Mouse (Mus musculus) CD8-positive naive resting alpha-beta T cell, adult 57 days (primary cell): ENCODE data around the gene Hspg2. TPM values are rescaled to one million over a fixed set of nuclear protein-coding genes. Genes with fewer than 3 reads are reported as not detected.

Experiments
- total RNA-seq: library from RNA; stranded (reverse); gene quantifications from one replicate; pipeline ENCODE4 v1.2.4, GENCODE M21; 2023

The Hspg2 gene
- 0.28 TPM for total RNA-seq

DNA sequence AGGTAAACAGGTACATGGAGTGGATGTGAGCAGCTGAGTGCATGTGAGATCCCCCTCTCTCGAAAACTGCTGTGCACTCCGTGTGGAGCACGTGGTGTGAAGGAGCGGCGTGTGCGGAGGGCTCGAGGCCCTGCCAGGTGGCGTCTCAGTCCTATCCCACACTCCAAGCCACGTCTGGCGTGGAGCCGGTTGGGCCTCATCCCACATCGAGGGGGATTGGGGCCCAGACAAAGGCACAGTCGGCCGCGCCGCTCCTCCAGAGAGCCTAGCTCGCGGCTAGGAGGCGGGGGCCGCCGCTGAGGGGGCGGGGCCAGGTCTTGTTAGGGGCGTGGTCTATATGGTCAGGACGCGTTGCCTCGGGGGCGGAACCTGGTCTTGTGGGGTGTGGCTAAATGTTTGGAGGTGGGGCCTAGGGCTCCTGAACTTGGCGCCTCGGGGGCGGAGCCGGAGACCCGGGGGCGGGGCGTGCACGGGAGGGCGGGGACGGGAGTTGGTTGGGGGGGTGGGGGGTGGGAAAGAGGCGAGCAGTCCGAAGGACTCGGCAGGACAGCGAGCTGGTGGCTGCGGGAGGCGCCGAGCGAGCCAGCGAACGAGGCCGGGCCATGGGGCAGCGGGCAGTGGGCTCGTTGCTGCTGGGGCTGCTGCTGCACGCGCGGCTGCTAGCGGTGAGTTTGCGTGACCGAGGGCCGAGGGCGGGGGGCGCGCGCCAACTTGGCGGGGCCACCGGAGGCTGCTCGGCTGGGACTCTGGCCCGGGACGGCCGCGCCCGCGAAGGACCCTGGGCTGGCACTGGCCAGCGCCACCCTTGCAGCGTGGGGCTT is at the start of gene Hspg2:
Gene Hspg2, plus strand, starts transcription at position 510 of the 821 bp plus-strand sequence.

GRCm38 (mm10) chr4:137430502-137430901 is 38.1 kb upstream of the Hspg2 start, which contains the start of gene Cela3b:
Gene Cela3b (minus strand): TSS chr4:137430540.

GRCm38 (mm10) chr4:137453234-137453767 is 15.3 kb upstream of the Hspg2 start, which contains the start of gene 1700013G24Rik:
Gene 1700013G24Rik (plus strand): TSS chr4:137453284.

GRCm38 (mm10) chr4:137574469-137574868 is 105.9 kb downstream of the Hspg2 start, which contains the start of gene Ldlrad2:
Gene Ldlrad2 (minus strand): TSS chr4:137574569.

DNA sequence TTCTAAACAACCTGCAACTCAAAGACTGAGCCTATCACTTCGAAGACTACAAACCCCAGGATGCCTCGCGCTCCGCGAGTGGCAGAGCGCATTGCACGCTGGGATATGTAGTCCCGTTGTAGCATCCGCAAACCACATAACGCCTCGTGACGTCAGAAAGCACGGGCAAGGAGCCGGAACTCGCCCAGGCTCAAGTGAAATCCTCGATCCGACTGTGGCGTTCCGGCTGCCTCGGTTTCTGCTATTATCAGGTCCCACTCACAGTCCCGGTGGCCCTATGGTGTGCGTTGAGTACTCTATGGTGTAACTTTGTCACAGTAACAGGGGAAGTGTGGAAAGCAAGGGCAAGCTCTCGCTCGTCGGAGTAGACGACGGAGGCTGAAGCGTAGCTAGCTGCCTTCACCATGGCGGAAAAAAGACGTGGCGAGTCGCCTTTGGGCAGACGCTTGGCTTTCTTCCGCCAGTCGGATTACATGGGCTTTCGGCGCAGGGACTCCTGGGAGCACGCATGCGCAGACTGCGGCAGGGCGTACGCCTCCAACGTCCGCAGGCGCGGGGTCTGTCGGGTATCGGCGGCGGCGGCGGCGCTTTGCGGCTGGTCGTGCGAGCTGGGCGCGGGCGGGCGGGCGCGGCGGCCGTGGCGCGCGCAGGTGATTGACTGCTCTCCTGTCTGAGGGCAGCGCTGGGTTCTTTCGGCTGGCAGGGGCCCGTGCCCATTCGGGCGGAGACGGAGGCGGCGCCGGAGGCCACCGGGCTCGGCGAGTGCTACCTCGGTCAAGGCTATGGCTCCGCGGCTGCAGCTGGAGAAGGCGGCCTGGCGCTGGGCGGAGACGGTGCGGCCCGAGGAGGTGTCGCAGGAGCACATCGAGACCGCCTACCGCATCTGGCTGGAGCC is 125.3 kb downstream of the Hspg2 start, which contains the start of gene Usp48:
Gene Usp48, plus strand, starts transcription at position 155 of the 895 bp plus-strand sequence.

Other genes starting within 250 kb of the Hspg2 start
- gene Wnt4, start 191.3 kb upstream of the Hspg2 start, total RNA-seq: not detected
- gene Cdc42, start 111.0 kb upstream of the Hspg2 start, total RNA-seq: 337 TPM
- gene Cela3a, start 59.0 kb upstream of the Hspg2 start, total RNA-seq: not detected
- gene Cela3b, start 38.2 kb upstream of the Hspg2 start, total RNA-seq: 5.8 TPM
- not detected for gene 1700013G24Rik, start 15.5 kb upstream of the Hspg2 start, total RNA-seq
- gene Ldlrad2, start 105.8 kb downstream of the Hspg2 start, total RNA-seq: not detected
- gene Usp48, start 125.0 kb downstream of the Hspg2 start, total RNA-seq: 216 TPM
- gene Rap1gap, start 196.0 kb downstream of the Hspg2 start, total RNA-seq: 2.0 TPM